Mouse (Mus musculus) v-Abl transformed pro-B cells (cell line): ENCODE results near the gene Pask.
"Not testable (repeated sequence)": the region's sequence is repeated elsewhere in the genome, so short reads cannot be mapped to it uniquely, and the experiment has no call there.

Source experiments
- in situ Hi-C, 2 experiments: fragments of 400-800 bp; cut with MboI; formaldehyde crosslinking; loops; one replicate each; pipeline ENCODE4 v1.15.1; 2025; ENCODE audit not compliant: unreplicated experiment in 2 of 2

Pask gene

DNA sequence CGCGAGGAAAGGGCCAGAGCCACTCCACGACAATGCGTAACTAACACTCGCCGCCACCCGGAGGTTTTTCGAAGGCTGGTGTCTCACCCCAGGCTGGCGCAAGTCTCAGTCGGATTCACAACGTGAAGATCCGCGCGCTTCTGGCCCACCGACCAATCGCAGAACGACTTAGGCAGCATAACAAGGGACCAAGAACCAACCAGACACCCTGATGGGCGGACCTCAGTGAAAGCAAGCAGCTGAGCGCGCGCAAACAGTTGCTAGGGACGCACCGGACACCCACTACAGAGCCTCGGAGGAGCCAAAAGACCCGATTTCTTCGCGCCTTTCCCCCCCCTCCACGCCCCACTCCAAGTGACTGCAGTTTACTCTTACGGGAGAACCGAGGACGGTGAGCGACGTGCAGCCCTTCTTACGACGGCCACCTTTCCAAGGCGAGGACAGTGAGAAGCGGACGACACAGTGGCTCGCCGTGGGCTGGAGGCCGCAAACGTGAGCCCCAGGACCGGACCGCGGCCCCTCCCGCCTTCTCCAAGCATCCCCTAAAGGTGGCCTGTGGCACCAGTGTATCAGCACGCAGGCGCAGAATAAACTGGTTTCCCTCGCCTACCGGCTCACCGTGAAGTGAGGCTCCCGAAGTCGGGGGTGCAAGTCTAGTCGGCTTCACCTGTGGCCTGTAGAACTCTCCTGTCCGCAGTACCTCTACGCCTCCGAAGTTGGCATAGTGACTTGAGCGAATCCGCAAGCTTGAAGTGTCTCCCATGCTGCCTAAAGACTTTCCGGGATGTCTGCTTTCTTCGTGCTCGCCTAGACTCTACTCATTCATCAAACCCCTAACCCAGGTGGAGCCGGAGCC, at the start of gene Pask, which contains the start of gene Ppp1r7:
TSS of gene Pask (minus strand) at position 835 of the 856 bp plus-strand sequence.
TSS of gene Ppp1r7 (plus strand) at position 207 of the 856 bp plus-strand sequence.
- in situ Hi-C loops = loop anchor here (5.0 to 10.0 kb wide), 3 partner anchors 118 to 168 kb away; no protein-coding TSS in a partner anchor

DNA sequence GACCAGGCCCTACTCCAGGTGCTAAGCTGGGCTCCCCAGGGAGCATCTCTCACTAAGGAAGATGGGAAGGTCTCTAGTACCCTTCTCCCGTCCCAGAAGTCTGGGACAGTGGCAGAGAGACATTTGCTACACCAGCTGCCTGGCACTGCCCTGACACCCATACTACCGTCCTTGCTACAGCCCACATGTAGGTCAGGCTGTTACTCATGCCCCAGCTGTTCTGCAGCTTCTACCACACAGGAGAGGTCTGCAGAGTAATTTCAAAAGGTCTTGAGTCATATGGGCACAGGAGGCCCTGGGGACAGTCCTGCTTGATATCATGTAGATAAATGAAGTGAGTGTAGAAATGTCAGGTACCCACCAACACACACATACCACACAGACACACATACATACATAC, 45.6 kb upstream of the Pask start:
- in situ Hi-C loops = no loop called here

DNA sequence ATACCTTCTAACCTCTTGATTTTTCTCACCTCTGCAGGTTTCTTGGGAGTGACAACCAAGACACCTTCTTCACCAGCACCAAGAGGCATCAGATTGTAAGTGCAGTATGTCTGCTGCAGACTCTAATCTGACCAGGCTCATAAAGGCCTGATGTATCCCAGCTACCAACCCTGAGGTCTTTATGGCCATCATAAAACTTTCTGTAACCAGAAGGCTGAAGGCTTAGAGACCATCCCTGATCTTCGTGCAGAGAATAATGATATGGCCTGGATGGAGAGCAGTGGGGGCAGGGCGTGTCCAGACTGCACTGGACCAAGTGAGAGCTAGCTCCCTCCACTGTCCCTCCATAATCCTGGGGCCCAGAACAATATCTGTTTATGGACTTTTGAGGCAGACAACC, 43.9 kb upstream of the Pask start:
- in situ Hi-C loops = no loop called here

DNA sequence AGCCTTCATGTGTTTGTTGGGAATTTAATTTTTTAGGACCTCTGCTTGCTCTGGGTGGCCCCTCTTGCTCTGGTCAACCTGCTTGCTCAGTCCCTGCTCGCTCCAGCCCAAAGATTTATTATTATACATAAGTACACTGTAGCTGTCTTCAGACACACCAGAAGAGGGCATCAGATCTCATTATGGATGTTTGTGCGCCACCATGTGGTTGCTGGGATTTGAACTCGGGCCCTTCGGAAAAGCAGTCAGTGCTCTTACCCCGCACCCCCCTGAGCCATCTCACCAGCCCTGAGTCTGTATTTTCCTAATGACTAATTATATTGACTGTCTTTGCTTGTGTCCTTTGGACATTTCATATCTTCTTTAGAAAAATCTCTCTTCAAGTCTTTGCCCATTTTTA, 35.8 kb upstream of the Pask start:
- in situ Hi-C loops = no loop called here

DNA sequence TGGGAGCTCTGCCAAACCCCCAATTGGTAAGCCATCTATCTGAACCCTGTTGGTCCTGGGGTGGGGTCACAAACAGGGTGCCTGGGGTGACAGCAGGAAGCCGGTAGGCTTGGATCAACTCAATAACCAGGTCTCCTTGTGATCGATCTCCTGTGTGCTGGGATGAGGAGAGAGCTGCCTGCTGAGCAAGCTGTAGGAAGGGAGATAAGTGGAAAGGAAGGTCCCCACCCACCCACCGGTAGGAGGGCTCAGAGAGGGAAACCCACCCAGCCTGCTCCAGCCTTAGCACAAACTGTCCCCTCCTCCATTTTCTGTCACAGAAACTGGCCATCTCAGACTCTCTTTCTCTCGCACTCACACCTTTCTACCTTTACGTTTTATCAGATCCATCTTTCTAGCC, 34.0 kb upstream of the Pask start:
- in situ Hi-C loops = no loop called here

DNA sequence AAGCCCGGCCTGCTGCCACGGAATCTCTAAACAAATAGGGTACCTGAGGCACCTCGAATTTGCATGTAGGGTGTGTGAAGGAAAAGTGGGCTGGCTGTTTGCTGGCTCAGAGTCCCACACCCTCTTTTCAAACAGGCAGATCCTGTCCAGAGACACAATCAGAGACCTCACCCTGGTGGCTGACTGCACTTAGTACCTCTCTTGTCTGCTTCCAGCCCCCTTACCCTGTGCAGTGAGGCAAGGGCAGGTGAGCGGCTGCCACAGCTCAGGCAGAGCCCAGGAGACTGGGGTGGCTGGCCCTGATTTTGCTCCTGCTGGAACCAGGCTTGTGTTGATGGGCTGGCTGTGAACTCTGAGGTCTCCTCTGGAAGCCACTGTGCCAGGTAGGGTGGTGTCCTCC, 30.4 kb upstream of the Pask start, which contains the start of gene Ano7:
TSS of gene Ano7 (plus strand) at position 266 of the 400 bp plus-strand sequence.
- in situ Hi-C loops = no loop called here

DNA sequence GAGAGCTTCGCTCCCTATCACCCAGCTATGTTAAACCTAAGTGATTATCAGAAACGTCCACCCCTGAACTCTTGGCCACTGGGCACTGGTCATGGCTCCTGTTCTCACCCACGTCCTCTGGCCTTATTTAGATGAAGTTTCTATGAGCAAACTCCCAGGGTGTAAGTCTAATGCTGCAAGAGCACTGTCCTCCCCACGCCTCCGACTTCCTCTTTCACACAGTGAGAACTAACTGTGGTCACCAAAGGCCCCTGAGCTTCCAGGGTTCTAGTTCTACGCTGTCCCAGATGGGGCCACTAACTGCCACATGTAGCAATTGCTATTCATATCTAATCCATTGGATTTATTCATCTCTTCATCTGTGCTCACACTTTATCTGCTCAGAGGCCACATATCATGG, 22.4 kb upstream of the Pask start:
- in situ Hi-C loops = no loop called here

DNA sequence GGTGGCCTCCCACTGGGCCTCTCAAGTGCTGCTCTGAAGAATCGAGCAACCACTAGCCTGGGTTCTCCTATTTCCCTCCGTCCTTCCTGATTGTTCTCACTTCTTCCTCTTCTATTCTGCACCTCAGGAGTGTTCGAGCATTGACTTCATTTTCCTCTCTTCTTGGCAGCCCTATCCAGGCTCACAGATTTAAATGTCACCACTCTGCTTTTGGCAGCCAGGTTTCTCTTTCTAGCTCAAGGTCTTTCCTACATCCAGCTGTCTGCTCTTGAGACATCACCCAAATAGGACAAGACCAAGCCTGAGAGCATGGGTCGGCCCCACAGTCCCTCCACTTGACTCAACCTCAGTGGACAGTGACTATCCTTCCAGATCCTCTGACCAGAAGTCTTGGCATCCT, 19.4 kb upstream of the Pask start:
- in situ Hi-C loops = loop anchor here in 1 of 2 experiments (5.0 kb wide), 1 partner anchor 45 kb away; no protein-coding TSS in a partner anchor

DNA sequence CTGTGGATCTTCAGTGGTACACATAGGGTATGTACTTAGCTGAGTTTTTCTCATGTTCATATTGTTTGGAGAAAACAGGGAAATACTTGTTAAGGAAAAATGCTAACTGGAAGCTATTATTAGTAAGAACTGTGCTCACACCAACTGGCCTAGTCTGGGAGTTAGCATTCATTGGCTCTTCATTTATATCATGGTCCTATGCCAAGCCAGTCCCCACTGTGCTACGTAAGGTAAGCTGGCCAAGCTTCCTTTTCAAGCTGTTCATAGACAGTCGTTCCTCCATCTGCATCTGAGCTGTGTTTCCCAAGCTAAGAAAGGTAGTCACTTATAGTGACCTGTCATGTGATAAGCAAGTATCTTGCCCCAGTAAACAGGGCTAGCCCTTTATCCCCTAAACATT, 9.4 kb upstream of the Pask start:
- in situ Hi-C loops = no loop called here

DNA sequence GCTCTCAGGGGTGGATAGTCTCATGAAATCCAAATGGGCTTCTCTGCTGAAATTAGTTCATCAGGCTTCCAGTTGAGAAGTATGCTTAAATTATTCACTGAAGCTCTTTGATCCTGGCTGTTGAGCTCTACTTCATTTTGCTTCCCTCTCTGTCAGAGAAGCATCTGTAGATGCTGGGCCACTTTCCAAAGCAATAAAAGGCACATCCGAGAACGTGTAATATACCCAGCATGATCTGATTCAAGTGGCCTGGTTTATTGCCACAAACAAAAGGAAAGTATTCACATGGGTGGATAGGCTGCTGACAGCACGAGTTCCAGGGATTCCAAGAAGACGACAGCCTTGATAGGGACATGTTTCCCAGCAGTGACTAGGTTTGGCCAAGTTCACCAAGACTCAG, 6.4 kb upstream of the Pask start:
- in situ Hi-C loops = loop anchor here (5.0 to 10.0 kb wide), 3 partner anchors 125 to 177 kb away; no protein-coding TSS in a partner anchor

DNA sequence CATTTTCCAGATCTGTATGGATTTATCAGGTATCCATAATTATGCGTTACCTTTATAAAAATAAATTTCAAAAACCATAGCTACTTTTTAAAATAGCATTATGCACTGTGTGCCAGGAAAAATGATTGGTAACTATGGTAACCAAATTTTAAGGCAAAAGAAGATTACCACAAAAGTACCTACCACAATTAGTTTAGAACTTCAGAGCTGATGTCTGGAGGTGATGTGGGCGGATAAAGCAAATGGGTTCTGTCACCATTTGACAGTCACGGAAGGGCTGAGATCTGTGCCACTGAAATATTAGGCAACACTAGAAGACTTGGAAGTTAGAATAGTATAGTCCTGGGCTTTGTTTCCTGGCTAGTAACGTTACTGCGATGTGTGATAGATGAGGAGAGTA, 3.9 kb upstream of the Pask start:
- in situ Hi-C loops = loop anchor here (5.0 to 10.0 kb wide), 3 partner anchors 122 to 175 kb away; no protein-coding TSS in a partner anchor

DNA sequence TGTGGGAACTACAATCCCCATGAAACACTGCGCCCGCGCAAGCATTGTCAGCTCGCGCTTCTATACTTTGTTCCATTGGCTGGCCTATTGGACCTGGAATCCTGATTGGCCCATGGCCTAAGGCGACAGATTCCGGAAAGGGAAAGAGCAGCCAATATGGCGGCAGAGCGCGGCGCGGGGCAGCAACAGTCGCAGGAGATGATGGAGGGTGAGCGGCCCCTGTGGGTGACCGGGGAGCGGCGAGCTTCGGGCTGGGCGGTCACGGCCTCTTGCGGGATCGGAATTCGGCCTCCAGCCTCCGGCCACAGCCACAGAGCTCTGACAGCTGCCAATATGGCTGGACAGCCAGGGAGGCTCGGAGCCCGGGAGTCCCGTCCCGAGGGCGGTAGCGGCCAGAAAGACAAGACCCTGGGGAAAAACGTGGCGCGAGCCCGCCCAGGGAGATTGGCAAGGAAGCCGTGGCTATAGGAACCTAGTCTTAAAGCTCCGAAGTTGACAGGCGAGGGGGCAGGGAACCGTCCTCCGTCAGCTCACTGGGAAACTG, 294 bp upstream of the Pask start:
- in situ Hi-C loops = loop anchor here (5.0 to 10.0 kb wide), 3 partner anchors 119 to 169 kb away; no protein-coding TSS in a partner anchor

DNA sequence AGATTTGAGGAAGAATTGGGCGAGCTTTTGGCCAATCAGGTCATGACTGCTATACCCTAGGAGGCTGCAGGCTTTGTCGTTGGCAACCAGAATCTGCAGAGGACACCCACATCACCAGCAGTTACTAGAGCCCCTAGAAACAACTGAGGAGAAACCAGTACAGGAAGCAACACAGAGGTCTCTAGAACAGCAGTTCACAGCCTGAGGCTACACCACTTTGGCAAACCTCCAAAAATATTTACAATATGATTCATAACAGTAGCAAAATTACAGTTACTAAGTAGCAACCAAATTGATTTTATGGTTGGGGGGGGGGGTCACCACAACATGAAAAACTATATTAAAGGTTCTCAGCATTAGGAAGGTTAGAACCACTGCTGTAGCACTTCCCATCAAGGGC, 8.7 kb downstream of the Pask start:
- in situ Hi-C loops = no loop called here

DNA sequence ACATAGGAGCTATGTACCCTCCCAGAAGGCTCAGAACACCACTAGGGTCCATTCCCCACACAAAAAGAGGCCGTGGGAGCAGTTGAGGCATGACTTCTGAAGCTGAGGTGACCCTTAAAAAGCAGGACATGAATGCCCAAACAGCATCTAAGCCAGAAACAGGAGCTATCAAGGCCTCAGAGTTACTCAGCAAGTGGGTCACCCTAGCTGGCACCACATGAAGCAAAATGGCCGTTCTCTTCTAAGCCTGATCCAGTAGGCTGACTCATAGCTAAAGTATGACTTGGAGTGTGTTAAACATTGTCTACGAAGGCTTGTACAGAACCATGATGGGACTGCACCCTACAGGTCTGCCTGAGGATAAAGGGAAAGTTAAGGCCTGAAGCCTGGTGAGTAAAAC, 16.8 kb downstream of the Pask start:
- in situ Hi-C loops = no loop called here

DNA sequence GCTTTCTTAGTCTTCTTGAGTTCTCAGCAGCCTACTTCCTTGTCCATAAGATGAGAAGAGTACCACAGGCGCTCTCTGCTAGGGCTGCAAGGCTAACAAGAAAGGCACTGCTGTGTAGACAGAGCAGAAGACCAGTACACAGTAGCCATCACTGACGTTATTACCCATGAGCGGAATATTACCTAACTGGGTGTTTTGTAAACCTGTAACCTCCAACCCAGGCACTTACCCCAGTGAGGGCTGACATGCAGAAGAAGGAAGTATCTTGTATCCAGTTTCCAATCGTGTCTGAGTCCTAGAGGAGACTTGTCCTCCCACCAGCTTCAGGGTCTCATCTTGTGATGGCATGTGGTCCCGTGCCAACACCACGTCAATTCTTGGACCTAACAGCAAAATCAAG, 19.3 kb downstream of the Pask start:
- in situ Hi-C loops = no loop called here

DNA sequence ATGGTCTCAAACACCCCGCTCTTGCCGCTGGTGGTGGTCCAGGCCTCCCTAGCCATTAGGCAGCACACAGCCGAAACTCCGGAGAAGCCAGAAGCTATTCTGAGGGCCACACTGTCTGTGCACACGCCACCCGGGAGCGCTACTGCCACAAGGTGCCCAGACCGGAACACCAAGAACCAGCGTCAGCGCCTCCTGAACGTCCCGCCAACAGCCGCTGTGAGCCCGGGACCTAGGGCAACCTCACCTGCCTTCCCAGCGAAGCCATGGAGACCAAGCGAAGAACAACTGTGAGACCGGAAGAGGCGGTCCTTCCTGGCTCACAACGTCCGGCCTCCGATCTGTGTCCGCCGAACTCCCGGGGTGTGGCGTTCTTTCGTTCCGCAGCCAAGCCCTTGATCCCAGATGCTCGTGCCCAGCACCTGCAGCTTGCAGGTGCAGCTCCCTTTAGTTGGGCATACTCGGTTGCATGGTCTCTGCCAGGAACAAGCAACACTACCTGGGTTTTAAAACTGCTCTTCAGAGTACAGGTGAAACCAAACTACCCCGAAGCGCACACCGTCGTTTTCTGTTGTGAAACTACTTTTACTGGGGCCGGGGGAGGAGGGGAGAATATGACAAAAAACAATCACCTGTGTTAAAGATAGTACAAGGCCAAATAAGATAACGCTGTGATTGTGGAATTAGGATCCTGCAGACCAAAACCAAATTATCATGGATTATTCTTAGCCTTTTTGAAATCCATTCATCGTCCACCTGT, 37.5 kb downstream of the Pask start, which contains the start of gene Mterf4:
TSS of gene Mterf4 (minus strand) at position 335 of the 757 bp plus-strand sequence.
- in situ Hi-C loops = loop anchor here in 1 of 2 experiments (10.0 kb wide), 1 partner anchor 81 kb away; no protein-coding TSS in a partner anchor

DNA sequence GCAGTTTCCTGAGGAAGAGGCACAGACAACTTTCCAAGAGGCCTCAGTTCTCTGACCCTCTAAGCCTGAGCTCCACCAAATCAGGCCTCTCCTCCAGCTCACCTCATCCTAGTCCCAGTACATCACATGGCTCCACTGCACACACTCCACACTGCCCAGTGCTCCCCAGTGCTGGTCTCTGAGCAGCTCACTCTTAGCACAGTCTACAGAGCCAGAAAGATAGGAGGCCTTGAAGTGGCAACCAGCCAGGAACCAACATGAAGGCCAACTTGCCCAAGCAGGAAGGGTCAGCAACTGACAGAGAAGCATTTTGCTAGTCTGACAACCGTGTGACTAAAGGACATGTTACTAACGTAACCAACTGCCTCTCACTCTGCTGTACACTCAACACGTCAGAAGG, 42.7 kb downstream of the Pask start:
- in situ Hi-C loops = loop anchor here in 1 of 2 experiments (10.0 kb wide), 1 partner anchor 76 kb away; no protein-coding TSS in a partner anchor

DNA sequence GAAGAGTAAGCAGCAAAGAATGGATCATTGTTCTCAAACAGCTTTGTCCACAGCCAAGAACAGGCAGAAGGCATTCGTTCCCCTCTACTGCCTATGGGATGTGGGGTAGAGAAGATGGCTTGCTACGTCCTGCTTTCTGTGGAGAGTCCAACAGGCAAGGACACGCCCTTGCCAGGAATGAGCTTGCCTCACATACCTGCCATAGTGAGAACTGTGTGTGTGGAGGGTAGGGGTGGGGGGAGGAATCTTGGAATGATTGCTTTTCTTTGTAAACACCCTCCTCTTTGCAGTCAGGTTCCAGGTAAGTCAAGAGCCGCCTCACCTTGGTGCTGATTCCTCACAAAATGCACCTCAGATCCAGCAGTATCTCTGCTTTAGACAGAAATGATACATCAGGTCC, 43.5 kb downstream of the Pask start:
- in situ Hi-C loops = loop anchor here in 1 of 2 experiments (10.0 kb wide), 1 partner anchor 75 kb away; no protein-coding TSS in a partner anchor

DNA sequence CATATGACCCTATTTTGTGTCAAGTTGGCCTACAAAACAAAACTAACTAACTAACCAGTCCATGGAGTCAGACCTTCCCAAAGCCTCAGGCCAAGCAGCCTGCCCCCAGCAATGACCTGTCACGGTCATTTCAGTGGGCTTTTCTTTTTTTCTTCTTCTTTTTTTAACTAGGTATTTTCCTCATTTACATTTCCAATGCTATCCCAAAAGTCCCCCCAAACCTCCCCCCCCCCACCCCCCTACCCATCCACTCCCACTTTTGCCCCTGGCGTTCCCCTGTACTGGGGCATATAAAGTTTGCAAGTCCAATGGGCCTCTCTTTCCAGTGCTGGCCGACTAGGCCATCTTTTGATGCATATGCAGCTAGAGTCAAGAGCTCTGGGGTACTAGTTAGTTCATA, 48.8 kb downstream of the Pask start:
- in situ Hi-C loops = not testable (repeated sequence)

DNA sequence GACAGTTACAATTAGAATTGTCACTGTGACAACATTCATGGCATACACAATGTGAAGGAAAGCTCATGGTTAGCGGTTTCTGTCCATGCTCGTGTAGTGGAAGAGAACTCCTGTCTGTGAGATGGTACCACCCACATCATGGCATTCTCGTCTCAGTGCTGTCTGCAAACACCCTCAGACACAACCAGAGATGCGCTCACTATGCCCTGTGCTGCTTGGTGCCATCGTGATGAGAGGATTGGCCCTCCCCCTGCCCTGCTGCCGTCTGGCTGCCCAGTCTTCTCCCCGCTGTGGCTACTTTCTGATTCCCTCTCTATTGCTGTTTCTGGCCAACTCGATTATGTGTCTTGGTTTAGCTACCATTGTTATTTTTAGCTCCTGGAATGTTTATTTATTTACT, 51.3 kb downstream of the Pask start:
- in situ Hi-C loops = no loop called here

DNA sequence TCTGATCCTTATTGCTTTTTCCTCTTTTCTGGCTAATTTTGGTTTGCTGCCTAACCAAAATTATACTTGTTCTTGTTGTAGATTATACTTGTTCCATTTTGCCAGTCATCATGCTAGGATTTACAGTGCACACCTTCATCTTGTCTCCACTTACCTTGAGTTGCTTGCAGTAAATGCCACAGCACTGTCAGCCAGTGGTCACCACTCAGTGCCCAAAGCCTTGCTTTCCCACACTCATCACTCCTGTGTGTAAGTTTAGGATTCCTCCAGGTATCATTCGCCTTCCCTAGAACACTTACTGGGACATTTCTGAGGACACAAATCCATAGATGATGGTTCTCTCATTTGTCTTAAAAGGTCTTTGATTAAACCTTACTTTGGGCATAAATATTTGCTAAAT, 51.7 kb downstream of the Pask start:
- in situ Hi-C loops = no loop called here
